Mouse (Mus musculus): Measurements from ENCODE around the gene Tpgs1. TPM values are rescaled to one million over a fixed set of nuclear protein-coding genes. Genes with fewer than 3 reads are reported as not detected.

The Tpgs1 gene
- total RNA-seq, 4 experiments from 2014 or later: 37.8 to 41.6 (median 39.3) TPM

- DNase-seq: no peak
Measured at GRCm38 (mm10) chr10:79714996-79715395, 45.8 kb downstream of the Tpgs1 start.

GRCm38 (mm10) chr10:79716254-79716987 lies 47.3 kb downstream of the Tpgs1 start, which contains the start of gene Hcn2:
Gene Hcn2 (plus strand): TSS chr10:79716634.
- no peak for DNase-seq

- DNase-seq: no peak
Measured at GRCm38 (mm10) chr10:79716988-79717355, 47.8 kb downstream of the Tpgs1 start.

- no peak for DNase-seq
Measured at GRCm38 (mm10) chr10:79717640-79718357, 48.6 kb downstream of the Tpgs1 start.

GRCm38 (mm10) chr10:79721089-79721488 lies 51.9 kb downstream of the Tpgs1 start:
- no peak for DNase-seq

DNA sequence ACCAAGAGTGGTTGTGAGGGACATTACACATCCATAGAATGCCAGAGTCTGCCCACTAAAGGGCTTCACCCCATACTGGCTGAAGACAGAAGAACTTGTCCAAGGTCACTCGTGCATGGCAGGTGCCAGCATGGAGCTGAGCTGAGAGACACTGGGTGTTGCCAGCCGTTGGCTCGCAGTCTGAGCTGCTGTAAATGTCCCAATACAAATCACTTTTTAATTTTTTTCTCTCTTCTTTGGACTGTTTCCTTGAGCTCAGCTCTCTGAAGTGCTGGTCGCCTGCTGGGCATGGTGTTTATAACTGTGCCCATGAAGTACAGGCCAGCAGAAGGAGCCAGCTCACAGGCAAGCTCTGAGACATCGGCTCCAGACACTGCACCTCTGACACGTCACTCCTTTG lies 53.9 kb downstream of the Tpgs1 start:
- DNase-seq: no peak

GRCm38 (mm10) chr10:79723692-79724091 lies 54.5 kb downstream of the Tpgs1 start:
- no peak for DNase-seq

Other genes starting within 250 kb of the Tpgs1 start
- gene Vmn2r83, start 200.6 kb upstream of the Tpgs1 start, total RNA-seq (2022): not detected
- gene Plpp2, start 135.6 kb upstream of the Tpgs1 start, total RNA-seq (2022): 10 to 100 TPM; 21.3 to 49.8 (median 30.1) TPM
- gene Mier2, start 114.2 kb upstream of the Tpgs1 start, total RNA-seq (2022): 10 to 100 TPM; 24.2 to 49.8 (median 41.4) TPM
- gene Theg, start 82.0 kb upstream of the Tpgs1 start, total RNA-seq (2022): not detected
- gene C2cd4c, start 55.3 kb upstream of the Tpgs1 start, total RNA-seq (2022): under 1 TPM; 0.12 to 0.31 (median 0.17) TPM
- gene Shc2, start 31.5 kb upstream of the Tpgs1 start, total RNA-seq (2022): 10 to 100 TPM in 1 of 4 experiments, 1 to 10 TPM in 3; 3.6 to 11.4 (median 6.0) TPM
- gene Odf3l2, start 23.6 kb upstream of the Tpgs1 start, total RNA-seq (2022): not detected
- gene Madcam1, start 4.8 kb upstream of the Tpgs1 start, total RNA-seq (2022): not detected
- 10 to 100 TPM; 50.9 to 77.7 (median 69.2) TPM for gene Cdc34, start 12.8 kb downstream of the Tpgs1 start, total RNA-seq (2022)
- gene Gzmm, start 19.7 kb downstream of the Tpgs1 start, total RNA-seq (2022): 1 to 10 TPM; 1.2 to 2.2 (median 1.7) TPM
- gene Bsg, start 35.1 kb downstream of the Tpgs1 start, total RNA-seq (2022): 100 to 1,000 TPM; 578 to 598 (median 581) TPM
- 10 to 100 TPM in 2 of 4 experiments, 1 to 10 TPM in 2; 8.1 to 10.9 (median 10.3) TPM for gene Hcn2, start 47.3 kb downstream of the Tpgs1 start, total RNA-seq (2022)
- 10 to 100 TPM; 58.5 to 79.0 (median 70.8) TPM for gene Polrmt, start 77.2 kb downstream of the Tpgs1 start, total RNA-seq (2022)
- 1 to 10 TPM in 2 of 4 experiments, under 1 TPM in 1, not detected in 1; 0.38 to 1.2 (median 1.1) TPM for gene Fgf22, start 85.7 kb downstream of the Tpgs1 start, total RNA-seq (2022)
- 10 to 100 TPM; 45.2 to 61.9 (median 50.8) TPM for gene Rnf126, start 97.6 kb downstream of the Tpgs1 start, total RNA-seq (2022)
- gene Fstl3, start 107.9 kb downstream of the Tpgs1 start, total RNA-seq (2022): 10 to 100 TPM in 2 of 4 experiments, 1 to 10 TPM in 2; 8.8 to 55.0 (median 26.2) TPM
- under 1 TPM in 2 of 4 experiments, not detected in 2; 0.13 to 0.38 TPM for gene Prss57, start 121.6 kb downstream of the Tpgs1 start, total RNA-seq (2022)
- 100 to 1,000 TPM in 2 of 4 experiments, 10 to 100 TPM in 2; 72.7 to 123 (median 96.1) TPM for gene Palm, start 124.2 kb downstream of the Tpgs1 start, total RNA-seq (2022)
- under 1 TPM; 0.64 to 0.95 (median 0.70) TPM for gene Misp, start 151.6 kb downstream of the Tpgs1 start, total RNA-seq (2022)
- 100 to 1,000 TPM; 249 to 275 (median 255) TPM for gene Ptbp1, start 185.1 kb downstream of the Tpgs1 start, total RNA-seq (2022)
- gene Prtn3, start 205.1 kb downstream of the Tpgs1 start, total RNA-seq (2022): under 1 TPM in 1 of 4 experiments, not detected in 3; 0.35 TPM
- 1 to 10 TPM; 1.7 to 4.3 (median 3.0) TPM for gene Plppr3, start 205.3 kb downstream of the Tpgs1 start, total RNA-seq (2022)
- gene Elane, start 216.9 kb downstream of the Tpgs1 start, total RNA-seq (2022): not detected
- gene Cfd, start 221.5 kb downstream of the Tpgs1 start, total RNA-seq (2022): 1,000 to 10,000 TPM in 2 of 4 experiments, 100 to 1,000 TPM in 2; 123 to 1,857 (median 821) TPM
- gene Med16, start 239.6 kb downstream of the Tpgs1 start, total RNA-seq (2022): 10 to 100 TPM; 50.9 to 60.7 (median 57.8) TPM
- not detected for gene Gm26602, start 241.5 kb downstream of the Tpgs1 start, total RNA-seq (2022)
- 1 to 10 TPM; 1.1 to 5.6 (median 4.0) TPM for gene Kiss1r, start 247.6 kb downstream of the Tpgs1 start, total RNA-seq (2022)

All from adrenal gland, adult 8-10 months (tissue).